Mouse (Mus musculus): ENCODE data around the gene Dmbt1.

DNA sequence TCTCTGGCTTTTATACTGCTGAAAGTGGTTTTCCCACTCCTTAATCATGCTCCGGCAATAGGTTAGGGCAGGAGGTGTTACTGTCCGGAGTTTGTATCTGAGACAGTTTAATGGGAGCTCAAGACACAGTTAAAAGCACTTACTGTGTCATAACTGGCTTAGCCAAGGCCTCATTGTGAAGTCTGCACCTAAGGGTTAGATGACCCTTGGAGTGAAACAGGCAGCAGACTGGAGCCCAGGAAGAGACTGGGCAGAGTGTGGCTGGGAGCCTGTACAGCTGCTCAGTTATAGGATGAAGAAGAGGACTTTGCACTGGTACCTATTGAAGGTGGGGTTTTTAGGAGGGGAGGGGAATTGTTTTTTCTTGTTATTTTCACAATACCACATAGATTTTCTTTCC, 114.4 kb downstream of the Dmbt1 start, which contains the start of gene 4933402N03Rik:
- TF ChIP-seq CTCF (IDR thresholded peaks at IDR 0.05; ENCODE audit: borderline replicate concordance, extremely low read depth, insufficient read depth, insufficient read length), result no peak
- no peak for TF ChIP-seq POLR2A (IDR thresholded peaks at IDR 0.05; ENCODE audit: borderline replicate concordance, extremely low read depth, insufficient read depth, insufficient read length, poor library complexity, severe bottlenecking)

Data from brain, embryonic 14.5 days (tissue).